Mouse (Mus musculus) kidney, postnatal 0 days (tissue): ENCODE data around the gene Pdpr. TPM values are rescaled to one million over a fixed set of nuclear protein-coding genes. Genes with fewer than 3 reads are reported as not detected.
A peak's percentile ranks its signal among the peaks of the same experiment; 100 is the strongest.
"Not testable (repeated sequence)": the region's sequence is repeated elsewhere in the genome, so short reads cannot be mapped to it uniquely, and the experiment has no call there.

Source experiments
- ATAC-seq: fragments of 200-750 bp; cut with Nextera tagmentation; replicated peaks from 2 replicates; pipeline ENCODE4 v1.8.0; 2017; ENCODE audit warnings: low read depth, moderate number of reproducible peaks, moderate TSS enrichment, moderate library complexity; ENCODE audit not compliant: low FRiP score
- DNase-seq: peaks from one replicate; pipeline ENCODE4 v3.0.0-alpha.2; 2016; ENCODE audit warnings: low spot score
- H3K27ac ChIP-seq: fragments of 300-500 bp; sonication (generic); 2 replicates; pipeline ENCODE4 v1.5.1; 2014; ENCODE audit warnings: mild to moderate bottlenecking
- H3K27me3 ChIP-seq: fragments of 300-500 bp; sonication (generic); 2 replicates; pipeline ENCODE4 v1.6.1; 2014; ENCODE audit warnings: low read length, mixed read lengths; ENCODE audit not compliant: insufficient read depth
- H3K36me3 ChIP-seq: fragments of 300-500 bp; sonication (generic); 2 replicates; pipeline ENCODE4 v1.6.1; 2014; ENCODE audit warnings: low read length, mixed read lengths; ENCODE audit not compliant: insufficient read depth
- H3K4me1 ChIP-seq: fragments of 300-500 bp; sonication (generic); replicated peaks from 2 replicates; pipeline ENCODE4 v1.6.1; 2014; ENCODE audit warnings: antibody characterized with exemption, low read length, mixed read lengths; ENCODE audit not compliant: insufficient read depth
- H3K4me2 ChIP-seq: fragments of 300-500 bp; sonication (generic); 2 replicates; pipeline ENCODE4 v1.6.1; 2014; ENCODE audit warnings: mild to moderate bottlenecking, low read length, moderate library complexity, mixed read lengths
- H3K4me3 ChIP-seq: fragments of 300-500 bp; sonication (generic); replicated peaks from 2 replicates; pipeline ENCODE4 v1.5.1; 2014; ENCODE audit warnings: low read depth, low read length
- H3K9ac ChIP-seq: fragments of 300-500 bp; sonication (generic); 2 replicates; pipeline ENCODE4 v1.6.1; 2014; ENCODE audit warnings: low read depth, low read length
- H3K9me3 ChIP-seq: fragments of 300-500 bp; sonication (generic); replicated peaks from 2 replicates; pipeline ENCODE4 v1.6.1; 2016; ENCODE audit warnings: low read length, inconsistent platforms, mixed read lengths
- CTCF ChIP-seq: IDR thresholded peaks from 2 replicates; pipeline ENCODE4 v1.5.1; 2016; ENCODE audit warnings: antibody characterized with exemption, low read depth, mild to moderate bottlenecking, moderate library complexity
- WGBS: fragments of 180-500 bp; shearing (Covaris S2); extraction: QIAGEN DNeasy Blood & Tissue Kit; methylation state at CpG from one replicate; pipeline ENCODE4 v1.1.7; 2014; 5-methylcytosine and 5-hydroxymethylcytosine counted together
- polyA plus RNA-seq: library from polyadenylated mRNA; unstranded; fragments of >200 nt; fragmentation: Nextera tagmentation; extraction: Ambion mirVana; gene quantifications from 2 replicates; pipeline ENCODE4 v1.2.1, GENCODE M21; 2015

The Pdpr gene
- polyA plus RNA-seq, 1 experiment from 2014 or later, result 8.5 TPM

DNA sequence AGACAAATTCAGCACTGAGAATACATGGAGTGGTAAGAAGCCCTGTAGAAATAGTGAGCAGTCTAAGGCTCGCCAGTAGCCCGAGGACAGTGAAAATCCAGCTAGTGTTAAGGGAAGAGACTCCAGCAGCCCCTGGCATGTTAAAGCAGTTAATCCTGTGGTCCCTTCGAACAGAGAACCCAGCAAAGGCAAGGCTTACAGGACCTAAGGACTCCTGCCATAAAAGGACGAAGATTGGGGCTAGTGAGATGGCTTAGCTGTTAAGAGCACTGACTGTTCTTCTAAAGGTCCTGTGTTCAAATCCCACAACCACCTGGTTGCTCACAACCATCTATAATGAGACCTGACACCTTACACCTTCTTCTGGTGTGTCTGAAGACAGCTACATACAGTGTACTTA, 28.1 kb upstream of the Pdpr start:
- Histone ChIP-seq H3K4me1 (peaks cover 5% of the 10 kb centered on the region; the same call in 1 of the 2 replicates), H3K36me3 (no peaks in the 10 kb centered on the region), H3K9me3 (no peaks in the 10 kb centered on the region), H3K4me2 (no peak overlapping the region), H3K27ac (no peak overlapping the region), H3K4me3 (no peak overlapping the region), H3K9ac (no peak overlapping the region), H3K27me3 (no peaks in the 10 kb centered on the region)
- no peak for DNase-seq
- no peak for TF ChIP-seq CTCF
- WGBS, result 65% methylated on average over 4 of the region's 4 CpGs
- ATAC-seq, result no peak

- ATAC-seq (no peak), DNase-seq (peak; percentile 48)
- no peaks in the 10 kb centered on the region for H3K4me1 ChIP-seq
- H3K4me2 ChIP-seq, result no peak overlapping the region
- H3K4me3 ChIP-seq, result no peak overlapping the region
- no peak overlapping the region for H3K9ac ChIP-seq
- no peaks in the 10 kb centered on the region for H3K36me3 ChIP-seq
- TF ChIP-seq CTCF, result no peak
- H3K27me3 ChIP-seq, result no peaks in the 10 kb centered on the region
- H3K27ac ChIP-seq, result no peak overlapping the region
- H3K9me3 ChIP-seq, result no peaks in the 10 kb centered on the region
- WGBS, result 36% methylated on average over 10 of the region's 10 CpGs
These were observed 27.0 kb upstream of the Pdpr start for GRCm38 (mm10) chr8:111067439-111067838.

- 87% methylated on average over 9 of the region's 9 CpGs for WGBS
- H3K27ac ChIP-seq, H3K9ac ChIP-seq, H3K36me3 ChIP-seq, ATAC-seq, DNase-seq, H3K9me3 ChIP-seq, H3K4me1 ChIP-seq, H3K4me3 ChIP-seq, H3K27me3 ChIP-seq, H3K4me2 ChIP-seq: not testable (repeated sequence)
These were observed 25.8 kb upstream of the Pdpr start for GRCm38 (mm10) chr8:111068660-111069059.

- Histone ChIP-seq H3K9ac (no peak overlapping the region), H3K4me1 (no peaks in the 10 kb centered on the region), H3K4me2 (no peak overlapping the region), H3K27ac (no peak overlapping the region), H3K36me3 (no peaks in the 10 kb centered on the region), H3K4me3 (no peak overlapping the region), H3K27me3 (no peaks in the 10 kb centered on the region), H3K9me3 (no peaks in the 10 kb centered on the region)
- DNase-seq, result no peak
- WGBS, result 75% methylated on average over 3 of the region's 3 CpGs
- no peak for TF ChIP-seq CTCF
- ATAC-seq, result no peak
These were observed 18.5 kb upstream of the Pdpr start for GRCm38 (mm10) chr8:111075926-111076325.

GRCm38 (mm10) chr8:111079461-111079860, 15.0 kb upstream of the Pdpr start:
- H3K27ac ChIP-seq, result peak overlapping the region; percentile 85
- no peak overlapping the region for H3K4me3 ChIP-seq
- no peaks in the 10 kb centered on the region for H3K9me3 ChIP-seq
- TF ChIP-seq CTCF, result no peak
- H3K4me1 ChIP-seq, result no peaks in the 10 kb centered on the region
- DNase-seq (no peak), ATAC-seq (peak; percentile 67)
- no peak overlapping the region for H3K9ac ChIP-seq
- WGBS, result 35% methylated on average over 5 of the region's 5 CpGs
- peak overlapping the region; percentile 50 for H3K4me2 ChIP-seq
- H3K36me3 ChIP-seq, result no peaks in the 10 kb centered on the region
- H3K27me3 ChIP-seq, result no peaks in the 10 kb centered on the region

GRCm38 (mm10) chr8:111079861-111080271, 14.6 kb upstream of the Pdpr start:
- Histone ChIP-seq H3K4me1 (no peaks in the 10 kb centered on the region), H3K27me3 (no peaks in the 10 kb centered on the region), H3K9ac (no peak overlapping the region), H3K27ac (peak overlapping the region; percentile 85), H3K36me3 (no peaks in the 10 kb centered on the region), H3K4me3 (no peak overlapping the region), H3K4me2 (peak overlapping the region; percentile 50), H3K9me3 (no peaks in the 10 kb centered on the region)
- TF ChIP-seq CTCF, result peak; percentile 76
- ATAC-seq (peak; percentile 79), DNase-seq (peak; percentile 77)
- WGBS, result 7% methylated on average over 6 of the region's 6 CpGs

- H3K9ac ChIP-seq, result peak overlapping the region; percentile 32; the same call in 1 of the 2 replicates
- 31% methylated on average over 12 of the region's 12 CpGs for WGBS
- H3K9me3 ChIP-seq, result no peaks in the 10 kb centered on the region
- peak overlapping the region; percentile 85 for H3K27ac ChIP-seq
- no peak for TF ChIP-seq CTCF
- ATAC-seq (peak; percentile 78), DNase-seq (peak; percentile 39)
- H3K4me1 ChIP-seq, result no peaks in the 10 kb centered on the region
- peak overlapping the region; percentile 22; the same call in 1 of the 2 replicates for H3K4me3 ChIP-seq
- peak overlapping the region; percentile 50 for H3K4me2 ChIP-seq
- no peaks in the 10 kb centered on the region for H3K36me3 ChIP-seq
- no peaks in the 10 kb centered on the region for H3K27me3 ChIP-seq
These were observed 12.7 kb upstream of the Pdpr start for GRCm38 (mm10) chr8:111081580-111082258.

DNA sequence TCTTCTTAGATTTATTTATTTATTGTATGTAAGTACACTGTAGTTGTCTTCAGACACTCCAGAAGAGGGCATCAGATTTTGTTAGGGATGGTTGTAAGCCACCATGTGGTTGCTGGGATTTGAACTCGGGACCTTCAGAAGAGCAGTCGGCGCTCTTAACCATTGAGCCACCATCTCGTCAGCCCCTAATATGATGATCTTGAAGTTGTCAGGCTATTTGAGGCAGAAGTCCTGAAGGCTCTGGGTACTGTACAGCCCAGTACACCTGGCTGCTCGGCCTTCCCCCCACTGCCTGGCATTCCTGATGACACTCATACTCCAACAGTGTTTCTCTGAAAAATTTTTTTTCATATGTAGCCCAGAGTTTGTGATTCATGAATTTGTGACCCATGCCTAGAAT, 10.5 kb upstream of the Pdpr start:
- not testable (repeated sequence) for H3K4me2 ChIP-seq, H3K9me3 ChIP-seq, H3K27ac ChIP-seq, H3K4me3 ChIP-seq, H3K27me3 ChIP-seq, DNase-seq, ATAC-seq, H3K9ac ChIP-seq, H3K36me3 ChIP-seq, H3K4me1 ChIP-seq
- WGBS, result 87% methylated on average over 5 of the region's 5 CpGs
